Mouse (Mus musculus): ENCODE data around the gene Pgpep1l. TPM values are rescaled to one million over a fixed set of nuclear protein-coding genes. Genes with fewer than 3 reads are reported as not detected.

Pgpep1l gene
- total and polyA plus RNA-seq, 2 experiments from 2014 or later, result 0.68 TPM; not detected in 1

- DNase-seq (ENCODE audit: low spot score), result peak; percentile 29
- ATAC-seq, result peak; percentile 25; the same call in 1 of the 2 replicates
Measured at GRCm38 (mm10) chr7:68221677-68222230, 42.3 kb downstream of the Pgpep1l start.

DNA sequence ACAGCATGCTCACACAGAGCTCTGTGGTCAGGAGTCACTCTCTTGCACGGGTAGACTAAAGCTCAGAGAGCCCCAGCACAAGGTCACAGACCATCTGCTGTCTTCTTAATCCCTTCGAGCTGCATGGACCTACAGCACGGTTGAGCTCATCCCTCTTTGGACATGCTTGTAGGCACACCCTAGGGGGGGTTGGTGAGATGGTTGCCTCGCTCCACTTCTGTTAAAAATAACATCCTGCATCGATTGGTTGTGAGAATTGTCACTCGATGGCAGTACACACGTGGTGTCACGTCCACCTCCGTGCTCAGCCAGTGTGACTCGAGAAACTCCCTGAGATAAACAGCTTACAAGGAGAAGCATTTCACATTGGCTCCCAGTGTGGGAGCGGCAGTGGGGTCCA, 45.2 kb downstream of the Pgpep1l start:
- H3K36me3 ChIP-seq (ENCODE audit: insufficient read depth, low read length), result peaks cover 34% of the 10 kb centered on the region
- no peaks in the 10 kb centered on the region; the same call in 1 of the 2 replicates for H3K4me1 ChIP-seq (ENCODE audit: insufficient read depth, low read length)
- no peak overlapping the region for H3K4me2 ChIP-seq (ENCODE audit: low read depth, low read length)
- H3K9ac ChIP-seq (replicated peaks; ENCODE audit: low read length), result no peak overlapping the region
- TF ChIP-seq CTCF (IDR thresholded peaks at IDR 0.05; ENCODE audit: low read depth), result no peak
- H3K27me3 ChIP-seq (ENCODE audit: insufficient read depth, low read length), result no peaks in the 10 kb centered on the region
- WGBS, result 79% methylated on average over 11 of the region's 11 CpGs
- H3K4me3 ChIP-seq (ENCODE audit: low read length), result no peak overlapping the region
- DNase-seq (ENCODE audit: low spot score) (no peak), ATAC-seq (no peak)
- H3K27ac ChIP-seq, result no peak overlapping the region
- H3K9me3 ChIP-seq (ENCODE audit: low read length), result no peaks in the 10 kb centered on the region

More at GRCm38 (mm10) chr7:68221677-68222230, 42.3 kb downstream of the Pgpep1l start:
- Histone ChIP-seq H3K36me3 (ENCODE audit: insufficient read depth, low read length) (peaks cover 21% of the 10 kb centered on the region; the same call in 1 of the 2 replicates), H3K27ac (peak overlapping the region; percentile 26; the same call in 1 of the 2 replicates), H3K4me3 (ENCODE audit: low read length) (no peak overlapping the region), H3K4me1 (ENCODE audit: insufficient read depth, low read length) (no peaks in the 10 kb centered on the region; the same call in 1 of the 2 replicates), H3K9me3 (ENCODE audit: low read length) (no peaks in the 10 kb centered on the region), H3K9ac (replicated peaks; ENCODE audit: low read length) (no peak overlapping the region), H3K27me3 (ENCODE audit: insufficient read depth, low read length) (no peaks in the 10 kb centered on the region), H3K4me2 (ENCODE audit: low read depth, low read length) (no peak overlapping the region)
- WGBS, result 57% methylated on average over 9 of the region's 9 CpGs
- TF ChIP-seq CTCF (IDR thresholded peaks at IDR 0.05; ENCODE audit: low read depth), result no peak

DNA sequence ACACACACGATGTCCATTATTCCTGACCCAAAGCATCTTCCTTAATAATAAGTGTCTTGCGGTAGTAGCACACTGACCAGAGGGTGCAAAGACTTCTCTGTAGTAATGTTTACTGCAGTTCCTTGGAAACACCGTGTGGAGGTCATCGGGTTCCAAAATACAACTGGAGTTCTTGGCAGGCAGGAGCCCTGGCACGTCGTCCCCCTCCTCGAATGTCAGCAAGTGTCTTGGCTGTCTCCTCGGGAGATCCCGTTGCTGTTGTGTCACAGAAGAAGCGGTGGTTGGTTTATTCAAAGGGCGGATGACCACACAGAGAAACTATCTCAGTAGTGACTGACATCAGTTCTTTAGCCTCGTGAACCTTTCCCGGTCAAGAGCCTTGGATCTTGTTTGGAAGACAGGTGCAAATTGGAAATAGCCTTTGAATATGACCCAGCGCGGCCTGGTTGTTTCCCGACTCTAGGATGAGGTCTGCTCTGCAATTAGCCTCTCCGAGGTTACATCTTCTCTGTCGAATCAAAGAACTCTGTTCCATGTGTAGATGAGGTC, 48.4 kb downstream of the Pgpep1l start:
- TF ChIP-seq CTCF (IDR thresholded peaks at IDR 0.05; ENCODE audit: low read depth), result no peak
- Histone ChIP-seq H3K4me2 (ENCODE audit: low read depth, low read length) (no peak overlapping the region), H3K27ac (no peak overlapping the region), H3K9ac (replicated peaks; ENCODE audit: low read length) (no peak overlapping the region), H3K4me3 (ENCODE audit: low read length) (no peak overlapping the region), H3K9me3 (ENCODE audit: low read length) (no peaks in the 10 kb centered on the region), H3K27me3 (ENCODE audit: insufficient read depth, low read length) (no peaks in the 10 kb centered on the region), H3K4me1 (ENCODE audit: insufficient read depth, low read length) (no peaks in the 10 kb centered on the region), H3K36me3 (ENCODE audit: insufficient read depth, low read length) (peaks cover 42% of the 10 kb centered on the region)
- DNase-seq (ENCODE audit: low spot score) (peak; percentile 42), ATAC-seq (no peak)
- 72% methylated on average over 18 of the region's 18 CpGs for WGBS

- WGBS, result 71% methylated on average over 5 of the region's 5 CpGs
Measured at GRCm38 (mm10) chr7:68213842-68214241, 50.2 kb downstream of the Pgpep1l start.

GRCm38 (mm10) chr7:68211883-68212282, 52.1 kb downstream of the Pgpep1l start:
- WGBS, result 74% methylated on average over 7 of the region's 7 CpGs
- H3K36me3 ChIP-seq (ENCODE audit: insufficient read depth, low read length), result peaks cover 40% of the 10 kb centered on the region
- H3K9me3 ChIP-seq (ENCODE audit: low read length), result no peaks in the 10 kb centered on the region
- H3K4me3 ChIP-seq (ENCODE audit: low read length), result no peak overlapping the region
- ATAC-seq (no peak), DNase-seq (ENCODE audit: low spot score) (peak; percentile 46)
- H3K27ac ChIP-seq, result no peak overlapping the region
- TF ChIP-seq CTCF (IDR thresholded peaks at IDR 0.05; ENCODE audit: low read depth), result no peak
- H3K9ac ChIP-seq (replicated peaks; ENCODE audit: low read length), result no peak overlapping the region
- H3K4me2 ChIP-seq (ENCODE audit: low read depth, low read length), result no peak overlapping the region
- no peaks in the 10 kb centered on the region for H3K27me3 ChIP-seq (ENCODE audit: insufficient read depth, low read length)
- H3K4me1 ChIP-seq (ENCODE audit: insufficient read depth, low read length), result no peaks in the 10 kb centered on the region

More at GRCm38 (mm10) chr7:68213842-68214241, 50.2 kb downstream of the Pgpep1l start:
- H3K4me1 ChIP-seq (ENCODE audit: insufficient read depth, low read length), result no peaks in the 10 kb centered on the region
- ATAC-seq (no peak), DNase-seq (ENCODE audit: low spot score) (no peak)
- no peak overlapping the region for H3K27ac ChIP-seq
- no peak overlapping the region for H3K4me3 ChIP-seq (ENCODE audit: low read length)
- H3K36me3 ChIP-seq (ENCODE audit: insufficient read depth, low read length), result peaks cover 39% of the 10 kb centered on the region
- no peak for TF ChIP-seq CTCF (IDR thresholded peaks at IDR 0.05; ENCODE audit: low read depth)
- H3K9me3 ChIP-seq (ENCODE audit: low read length), result no peaks in the 10 kb centered on the region
- H3K9ac ChIP-seq (replicated peaks; ENCODE audit: low read length), result no peak overlapping the region
- H3K4me2 ChIP-seq (ENCODE audit: low read depth, low read length), result no peak overlapping the region
- no peaks in the 10 kb centered on the region for H3K27me3 ChIP-seq (ENCODE audit: insufficient read depth, low read length)

DNA sequence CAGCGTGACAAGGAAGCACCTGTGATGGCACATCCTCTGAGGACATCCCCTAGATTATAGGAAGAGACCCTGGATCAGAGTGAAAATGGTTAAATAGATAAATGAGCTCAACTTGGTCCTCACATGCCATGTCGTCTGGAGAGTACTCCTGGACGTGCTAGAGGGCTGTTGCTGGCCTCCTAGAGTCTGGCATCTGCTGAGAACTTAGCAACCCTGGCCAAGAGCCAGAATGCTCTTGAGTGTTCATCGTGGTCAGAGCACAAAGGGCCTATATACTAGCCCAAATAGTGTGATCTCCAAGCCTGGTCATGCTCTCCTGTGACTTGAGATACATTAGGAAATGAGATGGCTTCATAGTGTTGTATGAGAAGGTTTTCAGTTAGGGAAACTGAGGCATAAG, 53.6 kb downstream of the Pgpep1l start:
- Histone ChIP-seq H3K27me3 (ENCODE audit: insufficient read depth, low read length) (no peaks in the 10 kb centered on the region), H3K9me3 (ENCODE audit: low read length) (no peaks in the 10 kb centered on the region), H3K9ac (replicated peaks; ENCODE audit: low read length) (no peak overlapping the region), H3K36me3 (ENCODE audit: insufficient read depth, low read length) (peaks cover 31% of the 10 kb centered on the region), H3K4me2 (ENCODE audit: low read depth, low read length) (no peak overlapping the region), H3K4me1 (ENCODE audit: insufficient read depth, low read length) (no peaks in the 10 kb centered on the region), H3K27ac (no peak overlapping the region), H3K4me3 (ENCODE audit: low read length) (no peak overlapping the region)
- DNase-seq (ENCODE audit: low spot score) (peak; percentile 33), ATAC-seq (no peak)
- WGBS, result 46% methylated on average over 4 of the region's 4 CpGs
- TF ChIP-seq CTCF (IDR thresholded peaks at IDR 0.05; ENCODE audit: low read depth), result no peak

- H3K4me1 ChIP-seq (ENCODE audit: insufficient read depth, low read length), result no peaks in the 10 kb centered on the region
- H3K27ac ChIP-seq, result no peak overlapping the region
- no peaks in the 10 kb centered on the region for H3K27me3 ChIP-seq (ENCODE audit: insufficient read depth, low read length)
- DNase-seq (ENCODE audit: low spot score) (no peak), ATAC-seq (no peak)
- WGBS, result 96% methylated on average over 6 of the region's 6 CpGs
- no peak overlapping the region for H3K9ac ChIP-seq (replicated peaks; ENCODE audit: low read length)
- H3K9me3 ChIP-seq (ENCODE audit: low read length), result no peaks in the 10 kb centered on the region
- H3K4me2 ChIP-seq (ENCODE audit: low read depth, low read length), result no peak overlapping the region
- H3K4me3 ChIP-seq (ENCODE audit: low read length), result no peak overlapping the region
- peaks cover 35% of the 10 kb centered on the region for H3K36me3 ChIP-seq (ENCODE audit: insufficient read depth, low read length)
- no peak for TF ChIP-seq CTCF (IDR thresholded peaks at IDR 0.05; ENCODE audit: low read depth)
Measured at GRCm38 (mm10) chr7:68209039-68209438, 55.0 kb downstream of the Pgpep1l start.

Data from hindbrain, postnatal 0 days (tissue).